Mouse (Mus musculus) CH12.LX (cell line): ENCODE results near the gene Rpl9-ps1.

Experiments
- CTCF ChIP-seq, 2 experiments: IDR thresholded peaks in 1 of 2; conservative IDR thresholded peaks in 1 of 2; 2 replicates each; pipeline ENCODE4 v1.5.1; 2011 to 2012; ENCODE audit warnings: low read depth in 2 of 2, low read length in 2 of 2, improper control_type of control experiment in 1 of 2, inconsistent platforms in 1 of 2, mild to moderate bottlenecking in 1 of 2, moderate library complexity in 1 of 2
- EP300 ChIP-seq: IDR thresholded peaks from 2 replicates; pipeline ENCODE4 v1.6.1; 2011; ENCODE audit warnings: low read length, improper control_type of control experiment
- HCFC1 ChIP-seq: IDR thresholded peaks from 2 replicates; pipeline ENCODE4 v1.6.1; 2012; ENCODE audit warnings: low read depth, mild to moderate bottlenecking, inconsistent platforms, low read length, improper control_type of control experiment
- MAZ ChIP-seq: IDR thresholded peaks from 2 replicates; pipeline ENCODE4 v1.6.1; 2012; ENCODE audit warnings: low read depth, mild to moderate bottlenecking, inconsistent platforms, low read length, improper control_type of control experiment, moderate library complexity
- NELFE ChIP-seq: IDR thresholded peaks from 2 replicates; pipeline ENCODE4 v1.6.1; 2011; ENCODE audit warnings: low read depth, low read length, improper control_type of control experiment
- POLR2A ChIP-seq: IDR thresholded peaks from 2 replicates; pipeline ENCODE4 v1.6.1; 2011; ENCODE audit warnings: low read depth, mild to moderate bottlenecking, improper control_type of control experiment, low read length
- POLR2AphosphoS2 ChIP-seq: IDR thresholded peaks from 2 replicates; pipeline ENCODE4 v1.6.1; 2011; ENCODE audit warnings: low read depth, low read length, improper control_type of control experiment
- RAD21 ChIP-seq: IDR thresholded peaks from 2 replicates; pipeline ENCODE4 v1.6.1; 2011; ENCODE audit warnings: low read depth, mild to moderate bottlenecking, low read length, improper control_type of control experiment, moderate library complexity
- TCF12 ChIP-seq: IDR thresholded peaks from 2 replicates; pipeline ENCODE4 v1.6.1; 2014; ENCODE audit warnings: low read depth, mild to moderate bottlenecking, inconsistent platforms, low read length, improper control_type of control experiment
- USF1 ChIP-seq: IDR thresholded peaks from 2 replicates; pipeline ENCODE4 v1.6.1; 2014; ENCODE audit warnings: low read depth, mild to moderate bottlenecking, inconsistent platforms, low read length, improper control_type of control experiment
- ZC3H11A ChIP-seq: IDR thresholded peaks from 2 replicates; pipeline ENCODE4 v1.6.1; 2012; ENCODE audit warnings: low read depth, mild to moderate bottlenecking, inconsistent platforms, low read length, improper control_type of control experiment
- ZKSCAN1 ChIP-seq: IDR thresholded peaks from 2 replicates; pipeline ENCODE4 v1.6.1; 2012; ENCODE audit warnings: low read depth, inconsistent platforms, low read length, improper control_type of control experiment, borderline replicate concordance

- TF ChIP-seq ZC3H11A (no peak), MAZ (no peak), POLR2A (no peak), ZKSCAN1 (no peak), POLR2AphosphoS2 (no peak), TCF12 (no peak), NELFE (no peak), RAD21 (no peak), CTCF (conservative IDR thresholded peaks at IDR 0.05 in 1 of 2, IDR thresholded peaks at IDR 0.05 in 1 of 2; ENCODE audit: low read depth in 2 of 2, low read length in 2 of 2) (no peak), USF1 (no peak), HCFC1 (no peak), EP300 (no peak)
Measured at GRCm38 (mm10) chr11:83641216-83641615, 4.2 kb downstream of the Rpl9-ps1 start.
